In the genomic region with DNA sequence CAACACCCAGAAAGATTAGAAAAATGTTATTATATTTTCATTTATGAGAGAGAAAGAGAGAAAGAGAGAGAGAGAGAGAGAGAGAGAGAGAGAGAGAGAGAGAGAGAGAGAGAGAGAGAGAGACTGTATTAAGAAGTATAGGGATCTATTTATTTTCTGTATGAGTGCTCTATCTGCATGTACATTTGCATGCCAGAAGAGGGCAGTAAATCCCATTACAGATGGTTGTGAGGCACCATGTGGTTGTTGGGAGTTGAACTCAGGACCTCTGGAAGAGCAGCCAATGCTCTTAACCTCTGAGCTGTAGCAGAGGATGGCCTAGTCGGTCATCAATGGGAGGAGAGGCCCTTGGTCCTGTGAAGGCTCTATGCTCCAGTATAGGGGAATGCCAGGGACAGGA, we compare ENCODE assay signal across 7 mouse cellular contexts.
DNase-seq lines count a peak whose midpoint lies in the region; ATAC-seq and TF ChIP-seq lines count a peak whose summit lies in the region.
"Not testable (repeated sequence)": the region's sequence is repeated elsewhere in the genome, so short reads cannot be mapped to it uniquely, and the experiment has no call there.

No protein-coding gene starts in this region.

- POLR2A ChIA-PET in Patski (lab: Charles Lee): not testable (repeated sequence)

- TF ChIP-seq POLR2A in ES-Bruce4 (IDR thresholded peaks at IDR 0.05; ENCODE audit: insufficient read depth, low read length): not testable (repeated sequence)

- TF ChIP-seq EP300 in ES-Bruce4 (IDR thresholded peaks at IDR 0.05; ENCODE audit: insufficient read depth, low read depth, low read length): not testable (repeated sequence)

- H3K9me3 ChIP-seq in ES-Bruce4 (replicated peaks; ENCODE audit: control insufficient read depth, insufficient read depth, low read length, poor library complexity, severe bottlenecking); kidney, postnatal 0 days (replicated peaks; ENCODE audit: low read length): not testable (repeated sequence)

- in situ Hi-C loops in Patski (cut with MboI; ENCODE audit: low pct_unique_long_range_greater_than_20kb): not testable (repeated sequence)

- DNase-seq in 3T3-L1 (ENCODE audit: low read depth, low spot score): peak; percentile 37
- peak; percentile 68 for DNase-seq in CD4-positive, CD25-positive, alpha-beta regulatory T cell, adult 2 months (ENCODE audit: low read depth, low spot score)
- DNase-seq in Patski (ENCODE audit: low read depth, low spot score); gastrocnemius, adult 2 months; kidney, postnatal 0 days (ENCODE audit: low spot score): not testable (repeated sequence)
- peak; percentile 13 for DNase-seq in naive thymus-derived CD4-positive, alpha-beta T cell, adult 2 months (ENCODE audit: low read depth)

- not testable (repeated sequence) for H3K36me3 ChIP-seq in ES-Bruce4 (ENCODE audit: control insufficient read depth, insufficient read depth, low read length, poor library complexity, severe bottlenecking); kidney, postnatal 0 days (ENCODE audit: insufficient read depth, low read length)

- not testable (repeated sequence) for H3K4me2 ChIP-seq in kidney, postnatal 0 days (ENCODE audit: low read length)

- H3K4me1 ChIP-seq in ES-Bruce4 (ENCODE audit: control insufficient read depth, insufficient read depth, low read length); kidney, postnatal 0 days (replicated peaks; ENCODE audit: insufficient read depth, low read length): not testable (repeated sequence)

- 83% methylated on average over 1 of the region's 1 CpGs for WGBS in kidney, postnatal 0 days

- intact Hi-C loops in gastrocnemius, adult 2 months (cut with DNase I): not testable (repeated sequence)

- not testable (repeated sequence) for H3K27me3 ChIP-seq in ES-Bruce4 (ENCODE audit: control insufficient read depth, insufficient read depth, low read length, poor library complexity, severe bottlenecking); Patski; kidney, postnatal 0 days (ENCODE audit: insufficient read depth, low read length)

- peak; percentile 1 for TF ChIP-seq CTCF in ES-Bruce4 (IDR thresholded peaks at IDR 0.05; ENCODE audit: low read depth, low read length)
- peak; percentile 57 for TF ChIP-seq CTCF in Patski (IDR thresholded peaks at IDR 0.05)
- TF ChIP-seq CTCF in gastrocnemius, adult 2 months (IDR thresholded peaks at IDR 0.05): peak; percentile 7; the same call in 1 of the 2 replicates
- TF ChIP-seq CTCF in kidney, postnatal 0 days (IDR thresholded peaks at IDR 0.05; ENCODE audit: low read depth): peak; percentile 8; the same call in 1 of the 2 replicates

- H3K4me3 ChIP-seq in ES-Bruce4 (ENCODE audit: low read depth, low read length); gastrocnemius, adult 2 months; kidney, postnatal 0 days (replicated peaks; ENCODE audit: low read depth, low read length): not testable (repeated sequence)

- not testable (repeated sequence) for ATAC-seq in Patski; kidney, postnatal 0 days (replicated peaks; ENCODE audit: low FRiP score, low read depth)

- not testable (repeated sequence) for H3K9ac ChIP-seq in ES-Bruce4 (ENCODE audit: low read depth, poor library complexity, severe bottlenecking); kidney, postnatal 0 days (ENCODE audit: low read depth, low read length)

- CTCF ChIA-PET in Patski (lab: Charles Lee): interaction anchor here (1.0 kb wide), 1 partner anchor 31 kb away, joined by 3 read pairs; no protein-coding TSS in a partner anchor

- H3K27ac ChIP-seq in ES-Bruce4 (ENCODE audit: insufficient read depth, low read length); gastrocnemius, adult 2 months; kidney, postnatal 0 days: not testable (repeated sequence)

Comparison
In these comparisons a context has a peak if more than half of its experiments do, and no peak if none do; other contexts are left out.
1. CTCF ChIP-seq: peak in every context shown above with its lines; median percentile 57 in Patski; 8 in kidney, postnatal 0 days; 7 in gastrocnemius, adult 2 months; 1 in ES-Bruce4.